Mouse (Mus musculus): ENCODE results near the gene Ccz1.

- TF ChIP-seq POLR2A (IDR thresholded peaks at IDR 0.05; ENCODE audit: control insufficient read depth, low read depth, low read length) (no peak), CTCF (IDR thresholded peaks at IDR 0.05; ENCODE audit: control insufficient read depth, insufficient read depth, insufficient replicate concordance, low read depth, low read length) (no peak)
Measured at GRCm38 (mm10) chr5:144043166-144043565, 28.5 kb upstream of the Ccz1 start.
